Comparison of ENCODE assay signal across 27 mouse cellular contexts in the genomic region with DNA sequence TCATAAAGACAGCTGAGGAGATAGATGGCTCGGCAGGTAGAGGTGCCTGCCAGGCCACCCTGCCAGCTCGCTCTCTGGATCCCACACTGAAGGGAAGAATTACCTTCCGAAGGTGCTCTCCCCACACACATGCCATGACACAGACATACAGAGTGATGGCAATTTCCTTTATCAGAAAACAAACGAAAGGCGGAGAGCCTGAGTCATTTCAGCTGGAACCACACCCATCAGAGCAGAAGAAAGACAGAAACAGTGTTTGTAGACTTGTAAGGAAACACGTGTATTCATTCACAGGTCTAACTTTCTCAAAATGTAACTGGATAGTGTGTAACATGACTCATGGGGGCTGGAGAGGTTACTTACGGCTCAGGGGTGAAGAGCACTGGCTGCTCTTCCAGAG. TPM values are rescaled to one million over a fixed set of nuclear protein-coding genes. Genes with fewer than 3 reads are reported as not detected.
A peak's percentile ranks its signal among the peaks of the same experiment; 100 is the strongest.
DNase-seq lines count a peak whose midpoint lies in the region; ATAC-seq lines count a peak whose summit lies in the region.
"Had no signal": no experiment of that assay in that cellular context is flagged by ENCODE, and none has a peak within 500 bp of the region (broad histone marks: within the 10 kb centered on the region; RNA-seq: fewer than 3 reads in every experiment).

No protein-coding gene starts in this region.

- no peak overlapping the region for H3K9ac ChIP-seq in heart, embryonic 12.5 days
- H3K9ac ChIP-seq in liver, embryonic 15.5 days = no peak overlapping the region
- H3K9ac ChIP-seq: embryonic facial prominence, embryonic 13.5 days; limb, embryonic 12.5 days had no signal

- no peaks in the 10 kb centered on the region for H3K9me3 ChIP-seq in heart, embryonic 12.5 days (replicated peaks)
- no peaks in the 10 kb centered on the region for H3K9me3 ChIP-seq in heart, embryonic 10.5 days
- no peaks in the 10 kb centered on the region for H3K9me3 ChIP-seq in liver, embryonic 15.5 days (replicated peaks)
- H3K9me3 ChIP-seq: embryonic facial prominence, embryonic 13.5 days; limb, embryonic 12.5 days had no signal

- H3K4me1 ChIP-seq in heart, embryonic 12.5 days (replicated peaks) = no peaks in the 10 kb centered on the region
- no peaks in the 10 kb centered on the region for H3K4me1 ChIP-seq in heart, embryonic 10.5 days
- H3K4me1 ChIP-seq in liver, embryonic 15.5 days (replicated peaks) = peaks cover 12% of the 10 kb centered on the region
- H3K4me1 ChIP-seq: embryonic facial prominence, embryonic 13.5 days; limb, embryonic 12.5 days had no signal

- ATAC-seq in heart, embryonic 12.5 days (ENCODE audit: insufficient number of reproducible peaks, low FRiP score) = peak; percentile 85
- no peak for ATAC-seq in liver, embryonic 15.5 days (ENCODE audit: insufficient read depth)
- ATAC-seq: forebrain, embryonic 16.5 days; hindbrain, embryonic 16.5 days; intestine, embryonic 16.5 days; lung, postnatal 0 days; midbrain, embryonic 16.5 days had no signal

- no peak for DNase-seq in heart, embryonic 10.5 days (ENCODE audit: low spot score)
- peak; percentile 20 for DNase-seq in 3T3-L1 (ENCODE audit: low read depth, low spot score)
- DNase-seq in c-Kit-positive CD71-positive TER-119-positive erythroid progenitor cells, embryonic 14.5 days (ENCODE audit: low spot score) = peak; percentile 40
- DNase-seq in lung, postnatal 10 days = no peak
- no peak for DNase-seq in cerebellum, adult 9-11 months
- DNase-seq in urinary bladder, adult 2 months (ENCODE audit: low spot score) = no peak
- DNase-seq: adrenal gland, adult 2 months; cerebellum, adult 11-12 months; cerebellum, postnatal 10 days; gastrocnemius, postnatal 10 days; heart, postnatal 10 days; kidney, adult 9 months; kidney, postnatal 10 days; lung, adult 18-20 months; right cerebral cortex, postnatal 25 days; thymus, adult 18-20 months; thymus, postnatal 25 days had no signal

- peak overlapping the region; percentile 15; the same call in 1 of the 2 replicates for H3K4me2 ChIP-seq in heart, embryonic 12.5 days
- H3K4me2 ChIP-seq in liver, embryonic 15.5 days = no peak overlapping the region
- H3K4me2 ChIP-seq: embryonic facial prominence, embryonic 13.5 days; limb, embryonic 12.5 days; midbrain, embryonic 11.5 days had no signal

- 73% methylated on average over 7 of the region's 7 CpGs for WGBS in heart, embryonic 12.5 days
- 82% methylated on average over 7 of the region's 7 CpGs for WGBS in heart, embryonic 10.5 days
- WGBS in liver, embryonic 15.5 days (ENCODE audit: insufficient replicate concordance) = 54% methylated on average over 7 of the region's 7 CpGs

- no peaks in the 10 kb centered on the region for H3K27me3 ChIP-seq in heart, embryonic 12.5 days (replicated peaks)
- no peaks in the 10 kb centered on the region for H3K27me3 ChIP-seq in heart, embryonic 10.5 days (ENCODE audit: insufficient read depth, poor library complexity, severe bottlenecking)
- no peaks in the 10 kb centered on the region for H3K27me3 ChIP-seq in liver, embryonic 15.5 days
- H3K27me3 ChIP-seq: embryonic facial prominence, embryonic 13.5 days; limb, embryonic 12.5 days had no signal

- H3K36me3 ChIP-seq in heart, embryonic 12.5 days = peaks cover 88% of the 10 kb centered on the region
- peaks cover 95% of the 10 kb centered on the region for H3K36me3 ChIP-seq in heart, embryonic 10.5 days
- peaks cover 84% of the 10 kb centered on the region for H3K36me3 ChIP-seq in liver, embryonic 15.5 days (replicated peaks)

- H3K4me3 ChIP-seq in heart, embryonic 12.5 days = no peak overlapping the region
- no peak overlapping the region for H3K4me3 ChIP-seq in heart, embryonic 10.5 days
- H3K4me3 ChIP-seq in liver, embryonic 15.5 days (replicated peaks) = no peak overlapping the region
- H3K4me3 ChIP-seq: embryonic facial prominence, embryonic 13.5 days; limb, embryonic 12.5 days had no signal

- peak overlapping the region; percentile 57 for H3K27ac ChIP-seq in heart, embryonic 12.5 days (ENCODE audit: poor library complexity, severe bottlenecking)
- no peak overlapping the region; the same call in 1 of the 2 replicates for H3K27ac ChIP-seq in heart, embryonic 10.5 days
- H3K27ac ChIP-seq in liver, embryonic 15.5 days (replicated peaks) = peak overlapping the region; percentile 39; the same call in 1 of the 2 replicates
- H3K27ac ChIP-seq: embryonic facial prominence, embryonic 13.5 days; limb, embryonic 12.5 days had no signal

RNA-seq across cellular contexts. Expression of a gene that starts 18.6 kb away (rescaled TPM):
- 39.1 and 40.2 TPM in 2 replicates for polyA plus RNA-seq in heart, embryonic 12.5 days (2016; fragmentation: Nextera tagmentation; extraction: Ambion mirVana)
- 42.0 and 49.5 TPM in 2 replicates for polyA plus RNA-seq in heart, embryonic 10.5 days (2016; fragmentation: Nextera tagmentation; extraction: Ambion mirVana)
- polyA plus RNA-seq in liver, embryonic 15.5 days (2015; fragmentation: Nextera tagmentation; extraction: Ambion mirVana) = 20.2 and 20.9 TPM in 2 replicates
- polyA plus RNA-seq in urinary bladder, adult 2 months (2012; rRNA removed) = 21.3 and 28.1 TPM in 2 replicates

RNA-seq across cellular contexts. Expression of a gene that starts 49.3 kb away (rescaled TPM):
- 22.7 and 25.4 TPM in 2 replicates for polyA plus RNA-seq in heart, embryonic 12.5 days (2016; fragmentation: Nextera tagmentation; extraction: Ambion mirVana)
- polyA plus RNA-seq in heart, embryonic 10.5 days (2016; fragmentation: Nextera tagmentation; extraction: Ambion mirVana) = 16.0 and 20.1 TPM in 2 replicates
- polyA plus RNA-seq in liver, embryonic 15.5 days (2015; fragmentation: Nextera tagmentation; extraction: Ambion mirVana) = 13.5 and 14.4 TPM in 2 replicates
- polyA plus RNA-seq in urinary bladder, adult 2 months (2012; rRNA removed) = 18.9 and 19.6 TPM in 2 replicates

Comparison
In these comparisons a context has a peak if more than half of its experiments do, and no peak if none do; other contexts are left out.
1. DNase-seq: peak in 3T3-L1 (single experiment) and c-Kit-positive CD71-positive TER-119-positive erythroid progenitor cells, embryonic 14.5 days (single experiment); none in heart, embryonic 10.5 days (single experiment), lung, postnatal 10 days (single experiment), cerebellum, adult 9-11 months (single experiment) and urinary bladder, adult 2 months (single experiment).